8 mouse cellular contexts compared by ENCODE assay signal in the genomic region with DNA sequence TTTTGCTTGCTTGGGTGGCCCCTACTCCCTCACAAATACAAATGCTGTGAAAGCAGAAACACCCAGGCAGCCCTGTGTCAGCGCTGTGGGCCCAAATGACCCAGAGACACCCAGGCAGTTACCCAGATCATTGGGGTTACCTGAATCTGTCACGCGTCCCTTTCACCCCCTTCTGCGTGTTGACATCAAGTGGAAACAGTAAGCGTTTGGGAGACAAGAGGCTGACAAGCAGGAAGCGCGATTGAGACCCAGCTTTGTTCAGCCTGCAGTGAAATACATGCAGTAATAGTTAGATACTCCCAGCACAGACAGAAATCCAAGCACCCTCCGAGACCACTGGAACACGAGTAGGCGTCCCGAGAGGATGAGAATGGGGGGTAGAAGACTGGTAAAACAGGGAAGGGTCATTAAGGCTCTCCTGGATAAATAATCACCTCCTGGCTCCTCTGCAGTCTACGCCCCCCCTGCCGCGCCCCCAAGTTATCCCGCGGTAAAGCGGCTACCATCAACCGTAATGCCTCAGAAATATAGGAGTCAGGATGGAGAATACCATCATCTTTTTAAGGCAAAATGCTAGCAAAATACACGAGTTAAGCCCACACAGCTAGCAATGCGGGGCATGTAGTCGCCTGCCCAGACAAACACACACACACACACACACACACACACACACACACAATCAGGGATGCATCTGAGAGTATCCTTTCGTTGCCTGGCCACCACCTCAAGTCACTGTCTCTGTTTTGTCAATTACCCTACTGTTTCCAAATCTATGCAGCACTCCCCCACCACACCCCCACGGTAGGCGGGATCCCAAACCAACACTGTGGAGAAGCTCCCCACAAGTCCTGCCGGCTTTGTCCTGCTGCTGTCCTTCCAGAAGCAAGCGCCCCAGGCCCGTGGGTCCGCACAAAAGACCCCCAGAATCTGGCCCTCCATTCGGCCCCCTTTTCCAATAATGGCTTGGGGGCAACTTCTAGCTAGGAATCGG. TPM values are rescaled to one million over a fixed set of nuclear protein-coding genes. Genes with fewer than 3 reads are reported as not detected.
A peak's percentile ranks its signal among the peaks of the same experiment; 100 is the strongest.
DNase-seq lines count a peak whose midpoint lies in the region; ATAC-seq and TF ChIP-seq lines count a peak whose summit lies in the region.

No protein-coding gene starts in this region.

- peak; percentile 77 for ATAC-seq in forebrain, postnatal 0 days

- intact Hi-C loops in heart, postnatal 25 days (cut with DNase I) = no loop called here

- TF ChIP-seq CTCF in cerebellum, adult 2 months (IDR thresholded peaks at IDR 0.05; ENCODE audit: borderline replicate concordance, insufficient read depth, low read depth, low read length) = no peak
- no peak for TF ChIP-seq CTCF in forebrain, postnatal 0 days (IDR thresholded peaks at IDR 0.05; ENCODE audit: low read depth)

- in situ Hi-C loops in ES-E14 (cut with MboI; ENCODE audit: low sequenced_read_pairs in 2 of 2, unreplicated experiment in 2 of 2) = loop anchor here in 1 of 2 experiments (25.0 kb wide), 1 partner anchor 368 kb away; no protein-coding TSS in a partner anchor

- peak overlapping the region; percentile 73 to 80 for H3K4me3 ChIP-seq in ES-E14 (ENCODE audit: insufficient read depth in 1 of 2, low read depth in 1 of 2, low read length in 2 of 2, poor library complexity in 1 of 2, severe bottlenecking in 1 of 2)
- peak overlapping the region; percentile 77 for H3K4me3 ChIP-seq in cerebellum, adult 2 months (replicated peaks; ENCODE audit: insufficient read depth, low read depth, low read length)
- H3K4me3 ChIP-seq in forebrain, postnatal 0 days (ENCODE audit: low read depth, low read length) = peak overlapping the region; percentile 73

- no peak for DNase-seq in ES-E14 (ENCODE audit: low read depth, low spot score)
- peak; percentile 76 to 81 for DNase-seq in cerebellum, adult 2 months
- DNase-seq in forebrain, postnatal 0 days = peak; percentile 69
- DNase-seq in heart, postnatal 25 days (ENCODE audit: low spot score) = peak; percentile 14
- peak; percentile 51 to 60 for DNase-seq in layer of hippocampus, postnatal 10 days (ENCODE audit: low spot score in 2 of 2)
- DNase-seq in lung, postnatal 14 days = peak; percentile 48
- DNase-seq in right cerebral cortex, adult 2 months (ENCODE audit: low spot score in 2 of 2) = peak; percentile 20 to 38
- DNase-seq in T-cell, adult 2 months (ENCODE audit: low spot score) = no peak

- H3K27ac ChIP-seq in ES-E14 (ENCODE audit: insufficient read depth, low read depth, low read length, poor library complexity, severe bottlenecking) = no peak overlapping the region
- peak overlapping the region; percentile 92 for H3K27ac ChIP-seq in cerebellum, adult 2 months (ENCODE audit: insufficient read depth, low read length)
- peak overlapping the region; percentile 79 for H3K27ac ChIP-seq in forebrain, postnatal 0 days (ENCODE audit: low read depth, low read length)

- no peaks in the 10 kb centered on the region for H3K9me3 ChIP-seq in ES-E14 (ENCODE audit: control insufficient read depth, insufficient read depth, low read depth, low read length)
- no peaks in the 10 kb centered on the region for H3K9me3 ChIP-seq in forebrain, postnatal 0 days (ENCODE audit: low read length)

- H3K4me2 ChIP-seq in forebrain, postnatal 0 days (ENCODE audit: low read depth) = peak overlapping the region; percentile 89

- no peak overlapping the region for H3K9ac ChIP-seq in ES-E14 (ENCODE audit: insufficient read depth, low read depth, low read length, poor library complexity, severe bottlenecking)
- H3K9ac ChIP-seq in forebrain, postnatal 0 days = peak overlapping the region; percentile 77

- no peak for TF ChIP-seq POLR2A in cerebellum, adult 2 months (IDR thresholded peaks at IDR 0.05; ENCODE audit: borderline replicate concordance, insufficient read depth, low read length)

- H3K36me3 ChIP-seq in ES-E14 (ENCODE audit: control insufficient read depth, insufficient read depth, low read length, poor library complexity, severe bottlenecking) = no peaks in the 10 kb centered on the region
- H3K36me3 ChIP-seq in forebrain, postnatal 0 days (ENCODE audit: insufficient read depth) = no peaks in the 10 kb centered on the region

- WGBS in cerebellum, adult 2 months = 2% methylated on average over 30 of the region's 30 CpGs
- whole genome bisulfite sequencing in forebrain, postnatal 0 days = 4% methylated on average over 30 of the region's 30 CpGs

- H3K4me1 ChIP-seq in ES-E14 (ENCODE audit: control insufficient read depth in 2 of 2, insufficient read depth in 2 of 2, low read length in 2 of 2, poor library complexity in 1 of 2) = peaks cover 0 to 4% of the 10 kb centered on the region in 2 experiments; a peak in 2 of 4 replicates
- H3K4me1 ChIP-seq in cerebellum, adult 2 months (ENCODE audit: control insufficient read depth, insufficient read depth, low read length) = peaks cover 19% of the 10 kb centered on the region; the same call in 1 of the 2 replicates
- H3K4me1 ChIP-seq in forebrain, postnatal 0 days (ENCODE audit: insufficient read depth) = peaks cover 3% of the 10 kb centered on the region; the same call in 1 of the 2 replicates

- no peaks in the 10 kb centered on the region for H3K27me3 ChIP-seq in cerebellum, adult 2 months (ENCODE audit: control insufficient read depth, insufficient read depth, low read length)
- H3K27me3 ChIP-seq in forebrain, postnatal 0 days (ENCODE audit: insufficient read depth, low read length) = no peaks in the 10 kb centered on the region

TF ChIP-seq in ES-E14, 5 proteins besides CTCF, POLR2A, EP300 and RAD21:
- no peak for TF ChIP-seq CHD2 (IDR thresholded peaks at IDR 0.05; ENCODE audit: low read depth, low read length)
- no peak for TF ChIP-seq ZNF384 (IDR thresholded peaks at IDR 0.05; ENCODE audit: low read depth, low read length)
- TF ChIP-seq MAFK (IDR thresholded peaks at IDR 0.05; ENCODE audit: insufficient read depth, low read depth, low read length) = no peak
- no peak for TF ChIP-seq HCFC1 (IDR thresholded peaks at IDR 0.05; ENCODE audit: borderline replicate concordance, insufficient read depth, low read length)
- no peak for TF ChIP-seq ZC3H11A (IDR thresholded peaks at IDR 0.05; ENCODE audit: borderline replicate concordance, low read depth, low read length)

RNA-seq across cellular contexts. Expression of a gene that starts 1.3 kb away (rescaled TPM):
- total RNA-seq in ES-E14 (2012; rRNA removed) = 0.16 and 0.22 TPM in 2 replicates
- polyA plus RNA-seq in cerebellum, adult 2 months (2012; rRNA removed) = 19.2 and 21.9 TPM in 2 replicates
- total RNA-seq in forebrain, postnatal 0 days (2014; rRNA removed) = 12.5 and 15.8 TPM in 2 replicates
- 4.0 and 9.6 TPM in 2 replicates for polyA plus RNA-seq in forebrain, postnatal 0 days (2015; fragmentation: Nextera tagmentation; extraction: Ambion mirVana)
- 1 to 10 TPM; 1.4 to 1.5 TPM for total RNA-seq in heart, postnatal 25 days (2021)
- 10 to 100 TPM in 1 of 2 experiments, 1 to 10 TPM in 1; 9.4 to 10.9 TPM for total RNA-seq in layer of hippocampus, postnatal 10 days (2021)

Comparison
In these comparisons a context has a peak if more than half of its experiments do, and no peak if none do; other contexts are left out.
1. DNase-seq: peak in cerebellum, adult 2 months (2 of 2), forebrain, postnatal 0 days (single experiment), heart, postnatal 25 days (single experiment), layer of hippocampus, postnatal 10 days (2 of 2), lung, postnatal 14 days (single experiment) and right cerebral cortex, adult 2 months (2 of 2); none in ES-E14 (single experiment) and T-cell, adult 2 months (single experiment).
2. Peak in every context shown above with its lines, with median percentiles within 50 percentile points of each other: H3K4me3 ChIP-seq.